Mouse (Mus musculus): ENCODE data around the gene Aasdhppt. TPM values are rescaled to one million over a fixed set of nuclear protein-coding genes. Genes with fewer than 3 reads are reported as not detected.

Gene Aasdhppt
- polyA plus RNA-seq (2015; fragmentation: Nextera tagmentation; extraction: Ambion mirVana) = 26.8 and 31.0 TPM in 2 replicates

DNA sequence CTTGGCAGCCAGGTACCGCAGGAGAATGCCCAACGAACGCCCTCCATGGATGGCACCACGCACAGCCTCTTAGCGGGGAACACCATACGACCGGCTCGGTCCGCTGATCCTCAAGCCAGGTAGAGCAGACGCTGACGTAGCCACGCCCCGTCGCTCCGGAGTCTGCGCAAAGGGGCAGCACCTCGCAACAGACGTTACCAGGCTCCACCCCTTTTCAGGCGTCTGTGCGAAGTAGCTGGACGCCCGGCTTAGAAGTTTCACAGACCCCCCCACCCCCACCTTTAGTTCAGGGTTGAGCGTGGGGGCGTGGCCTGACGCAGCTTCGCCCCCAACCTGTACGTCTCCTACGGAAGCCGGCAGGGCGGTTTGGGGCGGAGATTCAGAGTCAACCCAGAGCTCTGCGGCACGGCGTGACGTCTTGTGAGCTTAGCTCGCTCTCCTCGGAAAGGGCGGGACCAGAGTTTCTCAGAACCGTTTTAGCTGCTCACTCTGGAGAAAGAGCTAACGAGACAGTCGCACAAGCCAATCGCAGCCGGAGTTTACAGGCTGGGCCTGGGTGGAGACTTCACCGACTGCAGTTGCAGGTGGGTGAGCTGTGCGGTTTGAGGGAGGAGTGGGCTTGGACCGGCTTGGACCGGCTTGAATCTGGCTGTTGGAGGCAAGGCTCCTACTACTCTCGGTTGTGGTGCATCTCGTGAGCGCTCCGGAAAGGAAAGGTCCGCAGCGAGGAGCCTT, at the start of gene Aasdhppt, which contains the start of gene Kbtbd3:
Gene Aasdhppt (minus strand): TSS at position 121 of the 735 bp plus-strand sequence.
Gene Kbtbd3 (plus strand): TSS at position 483 of the 735 bp plus-strand sequence.
- Histone ChIP-seq H3K27ac (peak within 1 kb of the TSS; percentile 96), H3K4me1 (peaks cover 29% of the 10 kb centered on the region), H3K9me3 (no peaks in the 10 kb centered on the region), H3K9ac (peak within 1 kb of the TSS; percentile 87), H3K4me2 (peak within 1 kb of the TSS; percentile 70), H3K27me3 (replicated peaks) (no peaks in the 10 kb centered on the region), H3K4me3 (peak within 1 kb of the TSS; percentile 83), H3K36me3 (replicated peaks) (peaks cover 4% of the 10 kb centered on the region; the same call in 1 of the 2 replicates)
- under 1% methylated on average over 53 of the region's 53 CpGs for WGBS
- ATAC-seq (replicated peaks) = peak; percentile 99

GRCm38 (mm10) chr9:4353163-4353562, 43.9 kb upstream of the Aasdhppt start:
- Histone ChIP-seq H3K36me3 (replicated peaks) (no peaks in the 10 kb centered on the region), H3K9me3 (no peaks in the 10 kb centered on the region), H3K9ac (no peak overlapping the region), H3K4me3 (no peak overlapping the region), H3K27me3 (replicated peaks) (no peaks in the 10 kb centered on the region), H3K27ac (no peak overlapping the region), H3K4me1 (no peaks in the 10 kb centered on the region), H3K4me2 (no peak overlapping the region)
- ATAC-seq (replicated peaks) = no peak
- WGBS = 94% methylated on average over 1 of the region's 1 CpGs

GRCm38 (mm10) chr9:4318939-4319721, 9.9 kb upstream of the Aasdhppt start:
- no peak for ATAC-seq (replicated peaks)
- WGBS = 90% methylated on average over 6 of the region's 6 CpGs
- Histone ChIP-seq H3K36me3 (replicated peaks) (peaks cover 6% of the 10 kb centered on the region; the same call in 1 of the 2 replicates), H3K9me3 (0 out of 2 replicates have a peak, but pooled peaks cover 3% of the 10 kb centered on the region), H3K9ac (no peak overlapping the region), H3K27me3 (replicated peaks) (no peaks in the 10 kb centered on the region), H3K4me2 (no peak overlapping the region), H3K4me3 (no peak overlapping the region), H3K27ac (no peak overlapping the region), H3K4me1 (no peaks in the 10 kb centered on the region)

DNA sequence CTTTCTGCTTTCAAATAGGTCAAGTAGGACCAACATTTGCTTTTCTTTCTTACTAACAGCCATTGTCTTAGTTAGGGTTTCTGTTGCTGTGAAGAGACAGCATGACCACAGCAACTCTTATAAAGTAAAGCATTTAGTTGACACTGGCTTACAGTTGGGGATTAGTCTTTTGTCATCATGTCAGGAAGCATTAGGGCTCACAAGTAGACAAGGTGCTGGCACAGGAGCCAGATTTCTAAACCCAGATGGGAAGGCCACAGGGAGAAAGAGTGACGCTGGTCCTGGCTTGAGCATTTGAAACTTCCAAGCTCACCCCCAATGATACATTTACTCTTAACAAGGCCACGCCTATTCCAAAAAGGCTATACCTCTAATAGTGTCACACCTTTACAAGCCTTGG, 6.5 kb upstream of the Aasdhppt start:
- Histone ChIP-seq H3K27me3 (replicated peaks) (no peaks in the 10 kb centered on the region), H3K9ac (no peak overlapping the region), H3K4me1 (peaks cover 5% of the 10 kb centered on the region), H3K9me3 (no peaks in the 10 kb centered on the region), H3K4me3 (no peak overlapping the region), H3K4me2 (no peak overlapping the region), H3K27ac (no peak overlapping the region), H3K36me3 (replicated peaks) (peaks cover 4% of the 10 kb centered on the region; the same call in 1 of the 2 replicates)
- 60% methylated on average over 2 of the region's 2 CpGs for WGBS
- ATAC-seq (replicated peaks) = no peak

- peaks cover 11% of the 10 kb centered on the region for H3K4me1 ChIP-seq
- peaks cover 4% of the 10 kb centered on the region; the same call in 1 of the 2 replicates for H3K36me3 ChIP-seq (replicated peaks)
- H3K9ac ChIP-seq = no peak overlapping the region
- no peak for ATAC-seq (replicated peaks)
- H3K9me3 ChIP-seq = no peaks in the 10 kb centered on the region
- H3K4me2 ChIP-seq = no peak overlapping the region
- H3K27me3 ChIP-seq (replicated peaks) = no peaks in the 10 kb centered on the region
- no peak overlapping the region for H3K4me3 ChIP-seq
- 89% methylated on average over 4 of the region's 4 CpGs for WGBS
- H3K27ac ChIP-seq = no peak overlapping the region
Observed at GRCm38 (mm10) chr9:4313946-4314345, 4.7 kb upstream of the Aasdhppt start.

GRCm38 (mm10) chr9:4311162-4311561, 1.9 kb upstream of the Aasdhppt start:
- Histone ChIP-seq H3K4me2 (peak overlapping the region; percentile 70; the same call in 1 of the 2 replicates), H3K27me3 (replicated peaks) (no peaks in the 10 kb centered on the region), H3K27ac (no peak overlapping the region), H3K36me3 (replicated peaks) (peaks cover 4% of the 10 kb centered on the region; the same call in 1 of the 2 replicates), H3K9ac (no peak overlapping the region), H3K4me1 (peaks cover 28% of the 10 kb centered on the region), H3K4me3 (no peak overlapping the region), H3K9me3 (no peaks in the 10 kb centered on the region)
- no peak for ATAC-seq (replicated peaks)
- 83% methylated on average over 3 of the region's 3 CpGs for WGBS

DNA sequence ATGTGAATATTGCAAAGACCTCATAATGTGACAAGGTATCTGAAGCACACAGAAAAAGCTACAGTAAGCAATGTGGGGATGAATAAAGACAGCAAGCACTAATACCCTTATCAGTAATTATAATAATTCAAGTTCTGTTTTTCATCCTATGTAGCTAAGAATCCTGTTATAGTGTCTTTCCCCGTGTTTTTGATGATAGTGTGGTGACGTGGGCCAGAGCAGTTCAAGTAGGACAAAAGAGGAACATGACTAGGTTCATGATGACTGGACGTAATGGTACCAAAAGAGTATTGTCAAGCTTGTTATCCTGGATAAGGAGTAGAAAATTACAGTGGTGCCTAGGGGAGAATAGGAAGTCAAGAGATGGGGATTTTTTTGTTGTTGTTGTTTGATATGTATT, 1.4 kb upstream of the Aasdhppt start:
- peaks cover 29% of the 10 kb centered on the region for H3K4me1 ChIP-seq
- WGBS = 61% methylated on average over 3 of the region's 3 CpGs
- H3K9me3 ChIP-seq = no peaks in the 10 kb centered on the region
- no peak for ATAC-seq (replicated peaks)
- H3K4me2 ChIP-seq = peak overlapping the region; percentile 70
- H3K27ac ChIP-seq = peak overlapping the region; percentile 96
- H3K27me3 ChIP-seq (replicated peaks) = no peaks in the 10 kb centered on the region
- peaks cover 4% of the 10 kb centered on the region; the same call in 1 of the 2 replicates for H3K36me3 ChIP-seq (replicated peaks)
- peak overlapping the region; percentile 87 for H3K9ac ChIP-seq
- peak overlapping the region; percentile 83 for H3K4me3 ChIP-seq

GRCm38 (mm10) chr9:4308628-4309350, 482 bp downstream of the Aasdhppt start:
- H3K4me2 ChIP-seq = peak overlapping the region; percentile 70
- peak overlapping the region; percentile 87 for H3K9ac ChIP-seq
- peak; percentile 61 for ATAC-seq (replicated peaks)
- H3K36me3 ChIP-seq (replicated peaks) = no peaks in the 10 kb centered on the region
- H3K4me1 ChIP-seq = peaks cover 29% of the 10 kb centered on the region
- peak overlapping the region; percentile 83 for H3K4me3 ChIP-seq
- no peaks in the 10 kb centered on the region for H3K27me3 ChIP-seq (replicated peaks)
- WGBS = under 1% methylated on average over 36 of the region's 36 CpGs
- peak overlapping the region; percentile 96 for H3K27ac ChIP-seq
- H3K9me3 ChIP-seq = no peaks in the 10 kb centered on the region

DNA sequence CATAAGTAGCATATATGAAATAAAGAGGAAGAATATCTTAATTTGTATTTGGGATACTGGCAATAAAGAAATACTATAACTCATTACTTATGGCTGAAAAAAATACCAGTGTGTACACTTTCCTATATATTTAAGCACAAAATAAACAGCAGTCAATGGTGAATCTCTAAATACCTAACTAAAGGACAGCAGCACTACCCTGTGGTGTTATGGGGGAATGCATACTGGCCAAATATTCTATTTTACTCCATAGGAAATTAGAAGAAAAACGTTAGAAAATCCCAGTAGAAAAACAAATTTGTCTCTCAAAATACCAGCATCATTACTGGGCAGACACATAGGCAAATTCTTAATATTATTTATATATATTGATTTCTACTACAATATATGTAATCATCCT, 4.4 kb downstream of the Aasdhppt start:
- H3K36me3 ChIP-seq (replicated peaks) = peaks cover 13% of the 10 kb centered on the region
- no peaks in the 10 kb centered on the region for H3K9me3 ChIP-seq
- no peak overlapping the region for H3K4me3 ChIP-seq
- H3K9ac ChIP-seq = no peak overlapping the region
- 53% methylated on average over 1 of the region's 1 CpGs for WGBS
- no peak overlapping the region for H3K4me2 ChIP-seq
- H3K27me3 ChIP-seq (replicated peaks) = no peaks in the 10 kb centered on the region
- no peak for ATAC-seq (replicated peaks)
- H3K4me1 ChIP-seq = peaks cover 18% of the 10 kb centered on the region
- no peak overlapping the region for H3K27ac ChIP-seq

- Histone ChIP-seq H3K27ac (no peak overlapping the region), H3K4me2 (no peak overlapping the region), H3K9me3 (no peaks in the 10 kb centered on the region), H3K27me3 (replicated peaks) (no peaks in the 10 kb centered on the region), H3K4me3 (no peak overlapping the region), H3K9ac (no peak overlapping the region), H3K36me3 (replicated peaks) (peaks cover 18% of the 10 kb centered on the region), H3K4me1 (no peaks in the 10 kb centered on the region)
- ATAC-seq (replicated peaks) = no peak
- WGBS = 96% methylated on average over 2 of the region's 2 CpGs
Observed at GRCm38 (mm10) chr9:4300466-4300865, 8.8 kb downstream of the Aasdhppt start.

- peak; percentile 30; the same call in 1 of the 2 replicates for ATAC-seq (replicated peaks)
- Histone ChIP-seq H3K9me3 (no peaks in the 10 kb centered on the region), H3K27ac (no peak overlapping the region), H3K36me3 (replicated peaks) (0 out of 2 replicates have a peak, but pooled peaks cover 5% of the 10 kb centered on the region), H3K27me3 (replicated peaks) (no peaks in the 10 kb centered on the region), H3K4me3 (no peak overlapping the region), H3K4me1 (no peaks in the 10 kb centered on the region), H3K9ac (no peak overlapping the region), H3K4me2 (no peak overlapping the region)
- 2% methylated on average over 3 of the region's 3 CpGs for WGBS
Observed at GRCm38 (mm10) chr9:4283850-4284249, 25.4 kb downstream of the Aasdhppt start.

DNA sequence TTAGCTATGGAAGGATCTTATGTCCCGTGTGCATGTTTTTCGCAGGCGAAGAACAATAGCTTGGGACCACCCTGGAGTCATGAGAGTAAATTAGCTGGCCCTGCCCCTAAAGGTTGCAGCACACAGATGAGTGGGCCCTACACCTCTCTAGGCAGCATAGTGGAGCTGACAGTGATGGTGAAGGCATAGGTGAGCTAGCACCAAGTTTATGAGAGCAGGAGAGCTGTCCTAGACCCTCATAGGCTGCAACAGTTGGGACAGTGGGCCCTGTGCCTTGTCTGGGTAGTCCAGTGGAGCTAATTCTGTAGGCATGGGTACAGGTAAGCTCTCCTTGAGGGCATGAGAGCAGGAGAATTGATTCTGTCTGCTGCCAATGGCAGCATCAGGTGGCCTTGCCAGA, 42.4 kb downstream of the Aasdhppt start:
- WGBS = 97% methylated on average over 3 of the region's 3 CpGs
- Histone ChIP-seq H3K9ac (no peak overlapping the region), H3K36me3 (replicated peaks) (no peaks in the 10 kb centered on the region), H3K27me3 (replicated peaks) (no peaks in the 10 kb centered on the region), H3K4me2 (no peak overlapping the region), H3K27ac (no peak overlapping the region), H3K4me1 (no peaks in the 10 kb centered on the region), H3K4me3 (no peak overlapping the region), H3K9me3 (no peaks in the 10 kb centered on the region)
- ATAC-seq (replicated peaks) = 0 out of 2 replicates have a peak, but pooled peaks have one; percentile 20

Data from midbrain, embryonic 15.5 days (tissue).